Mouse (Mus musculus) layer of hippocampus, postnatal 25 days (tissue): ENCODE measurements around the gene Espn. TPM values are rescaled to one million over a fixed set of nuclear protein-coding genes. Genes with fewer than 3 reads are reported as not detected.

Experiments used
- DNase-seq, 2 experiments: peaks; one replicate each; pipeline ENCODE4 v3.0.0; 2022; ENCODE audit warnings: mixed read lengths in 2 of 2, low spot score in 1 of 2; ENCODE audit errors: extremely low spot score in 1 of 2
- total RNA-seq, 2 experiments: library from RNA; stranded (reverse); gene quantifications; 2 replicates each; pipeline ENCODE4 v1.2.3; 2021

Gene Espn
- total RNA-seq, 2 experiments from 2014 or later: 1.3 to 1.4 TPM

DNA sequence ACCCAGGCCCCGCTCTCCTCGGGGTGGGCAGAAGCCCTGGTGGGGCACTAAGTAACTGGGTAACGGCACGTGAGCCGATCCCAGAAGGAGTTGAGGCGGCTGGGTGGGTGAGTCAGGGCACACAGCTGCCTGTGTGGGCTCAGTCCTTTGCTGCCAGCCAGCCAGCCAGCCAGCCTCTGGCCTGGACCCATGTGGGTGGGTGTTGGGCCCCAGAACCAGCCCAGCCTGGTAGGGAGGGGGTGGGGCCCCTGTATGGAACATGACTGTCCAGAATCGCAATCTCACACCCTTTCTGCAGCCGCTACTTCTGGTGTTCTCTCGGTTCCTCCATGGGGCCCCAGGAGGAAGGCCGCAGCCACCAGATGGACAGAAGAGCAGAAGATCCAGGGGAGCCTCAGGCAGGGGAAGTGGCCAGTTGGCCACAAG is 74.1 kb downstream of the Espn start:
- DNase-seq: no peak

GRCm38 (mm10) chr4:152077191-152077590 is 75.0 kb downstream of the Espn start:
- DNase-seq: no peak

- no peak for DNase-seq
These were observed 77.6 kb downstream of the Espn start for GRCm38 (mm10) chr4:152074548-152074947.

DNA sequence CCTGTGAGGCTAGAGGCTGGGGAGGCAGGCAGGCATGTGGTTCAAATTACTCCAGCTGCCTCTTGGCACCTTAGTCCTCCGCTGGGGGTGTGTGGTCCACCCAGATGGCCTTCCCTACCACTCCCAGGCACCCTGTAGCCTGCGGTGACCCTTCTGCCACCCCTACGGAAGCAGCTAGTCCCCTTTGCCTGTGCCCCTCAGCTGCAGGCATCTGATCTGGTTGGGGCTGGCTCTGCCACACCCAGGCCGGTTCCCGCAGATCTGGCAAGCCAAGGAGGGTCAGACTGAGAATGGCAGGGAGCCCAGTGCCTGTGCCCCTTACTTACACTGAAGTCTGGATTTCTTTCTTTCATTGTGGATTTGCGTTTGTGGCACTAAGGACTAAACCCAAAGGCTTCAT is 78.5 kb downstream of the Espn start:
- no peak for DNase-seq

DNA sequence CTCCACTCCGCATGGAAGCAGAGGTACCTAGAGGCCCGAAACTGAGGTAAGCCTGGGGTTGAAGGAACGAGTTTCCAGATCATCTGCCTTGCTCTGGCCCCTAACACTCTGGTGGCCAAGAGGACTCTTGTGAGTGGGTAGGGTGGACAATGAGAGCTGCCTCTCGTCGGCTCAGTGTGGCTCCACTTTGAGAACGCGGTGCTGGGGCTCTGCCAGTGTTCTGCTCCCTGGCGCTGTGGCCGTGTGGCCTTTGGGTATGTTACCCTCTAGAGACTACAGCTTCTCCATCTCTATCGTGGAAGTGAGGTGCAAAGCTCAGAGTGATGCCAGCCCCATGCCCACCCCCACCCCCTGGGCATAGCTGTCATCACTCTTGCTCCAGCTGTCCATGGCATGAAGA is 79.5 kb downstream of the Espn start:
- DNase-seq: no peak

- peak in 1 of 2 experiments; percentile 22 for DNase-seq
These were observed 80.0 kb downstream of the Espn start, which contains the start of gene Plekhg5 for GRCm38 (mm10) chr4:152072121-152072601. Gene Plekhg5 (plus strand): TSS chr4:152072498.

GRCm38 (mm10) chr4:152070494-152071396 is 81.4 kb downstream of the Espn start:
- DNase-seq: no peak

Other genes starting within 250 kb of the Espn start
- gene Dnajc11, start 218.7 kb downstream of the Espn start, total RNA-seq: 10 to 100 TPM; 62.7 to 69.7 TPM
- 10 to 100 TPM; 24.3 to 25.5 TPM for gene Thap3, start 163.4 kb downstream of the Espn start, total RNA-seq
- gene Phf13, start 156.1 kb downstream of the Espn start, total RNA-seq: 10 to 100 TPM; 11.7 to 12.5 TPM
- gene Klhl21, start 143.6 kb downstream of the Espn start, total RNA-seq: 10 to 100 TPM; 19.1 to 20.7 TPM
- gene Zbtb48, start 124.7 kb downstream of the Espn start, total RNA-seq: 10 to 100 TPM; 11.0 to 15.8 TPM
- gene Tas1r1, start 113.8 kb downstream of the Espn start, total RNA-seq: under 1 TPM; 0.49 to 0.54 TPM
- gene Nol9, start 113.0 kb downstream of the Espn start, total RNA-seq: 10 to 100 TPM; 20.9 to 22.3 TPM
- 100 to 1,000 TPM; 128 to 173 TPM for gene Plekhg5, start 79.9 kb downstream of the Espn start, total RNA-seq
- 10 to 100 TPM; 26.4 to 42.6 TPM for gene Tnfrsf25, start 36.4 kb downstream of the Espn start, total RNA-seq
- gene Hes2, start 6.5 kb upstream of the Espn start, total RNA-seq: not detected
- gene Acot7, start 25.8 kb upstream of the Espn start, total RNA-seq: 100 to 1,000 TPM; 318 to 353 TPM
- gene Gpr153, start 121.9 kb upstream of the Espn start, total RNA-seq: 1 to 10 TPM; 5.4 to 6.0 TPM
- gene Hes3, start 139.3 kb upstream of the Espn start, total RNA-seq: not detected
- 10 to 100 TPM; 38.9 to 45.1 TPM for gene Icmt, start 144.9 kb upstream of the Espn start, total RNA-seq
- gene Rnf207, start 166.6 kb upstream of the Espn start, total RNA-seq: 1 to 10 TPM; 2.6 to 5.8 TPM
- 100 to 1,000 TPM; 200 to 205 TPM for gene Rpl22, start 173.4 kb upstream of the Espn start, total RNA-seq
- 100 to 1,000 TPM; 113 to 130 TPM for gene Chd5, start 186.3 kb upstream of the Espn start, total RNA-seq